Mouse (Mus musculus): ENCODE measurements around the gene Gnao1. TPM values are rescaled to one million over a fixed set of nuclear protein-coding genes. Genes with fewer than 3 reads are reported as not detected.

Gene Gnao1
- polyA plus RNA-seq, 1 experiment, result not detected

GRCm38 (mm10) chr8:93969626-93970340 lies 160.0 kb downstream of the Gnao1 start:
- Histone ChIP-seq H3K4me1 (ENCODE audit: control insufficient read depth, insufficient read depth, low read length) (peaks cover 6% of the 10 kb centered on the region), H3K4me3 (ENCODE audit: insufficient read depth, low read depth, low read length) (no peak overlapping the region), H3K27ac (ENCODE audit: insufficient read depth, low read depth, low read length) (no peak overlapping the region)
- 77% methylated on average over 7 of the region's 7 CpGs for WGBS
- no peak for TF ChIP-seq POLR2A (IDR thresholded peaks at IDR 0.05; ENCODE audit: insufficient read depth, low read depth, low read length)
- TF ChIP-seq CTCF (IDR thresholded peaks at IDR 0.05; ENCODE audit: insufficient read depth, low read depth, low read length), result no peak

- H3K4me3 ChIP-seq (ENCODE audit: insufficient read depth, low read depth, low read length), result no peak overlapping the region
- TF ChIP-seq CTCF (IDR thresholded peaks at IDR 0.05; ENCODE audit: insufficient read depth, low read depth, low read length), result no peak
- TF ChIP-seq POLR2A (IDR thresholded peaks at IDR 0.05; ENCODE audit: insufficient read depth, low read depth, low read length), result no peak
- peaks cover 6% of the 10 kb centered on the region for H3K4me1 ChIP-seq (ENCODE audit: control insufficient read depth, insufficient read depth, low read length)
- no peak overlapping the region for H3K27ac ChIP-seq (ENCODE audit: insufficient read depth, low read depth, low read length)
- WGBS, result 81% methylated on average over 10 of the region's 10 CpGs
Measured at GRCm38 (mm10) chr8:93971451-93971850, 161.7 kb downstream of the Gnao1 start.

GRCm38 (mm10) chr8:93972211-93972610 lies 162.4 kb downstream of the Gnao1 start:
- no peak for TF ChIP-seq POLR2A (IDR thresholded peaks at IDR 0.05; ENCODE audit: insufficient read depth, low read depth, low read length)
- no peak for TF ChIP-seq CTCF (IDR thresholded peaks at IDR 0.05; ENCODE audit: insufficient read depth, low read depth, low read length)
- 79% methylated on average over 5 of the region's 5 CpGs for WGBS
- H3K4me3 ChIP-seq (ENCODE audit: insufficient read depth, low read depth, low read length), result no peak overlapping the region
- peaks cover 6% of the 10 kb centered on the region for H3K4me1 ChIP-seq (ENCODE audit: control insufficient read depth, insufficient read depth, low read length)
- H3K27ac ChIP-seq (ENCODE audit: insufficient read depth, low read depth, low read length), result no peak overlapping the region

- Histone ChIP-seq H3K4me1 (ENCODE audit: control insufficient read depth, insufficient read depth, low read length) (peaks cover 6% of the 10 kb centered on the region), H3K4me3 (ENCODE audit: insufficient read depth, low read depth, low read length) (no peak overlapping the region), H3K27ac (ENCODE audit: insufficient read depth, low read depth, low read length) (no peak overlapping the region)
- 69% methylated on average over 14 of the region's 14 CpGs for WGBS
- no peak for TF ChIP-seq CTCF (IDR thresholded peaks at IDR 0.05; ENCODE audit: insufficient read depth, low read depth, low read length)
- TF ChIP-seq POLR2A (IDR thresholded peaks at IDR 0.05; ENCODE audit: insufficient read depth, low read depth, low read length), result no peak
Measured at GRCm38 (mm10) chr8:93972971-93973734, 163.4 kb downstream of the Gnao1 start.

GRCm38 (mm10) chr8:93973831-93974375 lies 164.1 kb downstream of the Gnao1 start:
- Histone ChIP-seq H3K4me3 (ENCODE audit: insufficient read depth, low read depth, low read length) (no peak overlapping the region), H3K27ac (ENCODE audit: insufficient read depth, low read depth, low read length) (no peak overlapping the region), H3K4me1 (ENCODE audit: control insufficient read depth, insufficient read depth, low read length) (peaks cover 6% of the 10 kb centered on the region)
- no peak for TF ChIP-seq CTCF (IDR thresholded peaks at IDR 0.05; ENCODE audit: insufficient read depth, low read depth, low read length)
- 87% methylated on average over 13 of the region's 13 CpGs for WGBS

GRCm38 (mm10) chr8:93974602-93975186 lies 164.9 kb downstream of the Gnao1 start:
- Histone ChIP-seq H3K27ac (ENCODE audit: insufficient read depth, low read depth, low read length) (no peak overlapping the region), H3K4me3 (ENCODE audit: insufficient read depth, low read depth, low read length) (no peak overlapping the region), H3K4me1 (ENCODE audit: control insufficient read depth, insufficient read depth, low read length) (peaks cover 6% of the 10 kb centered on the region)
- TF ChIP-seq CTCF (IDR thresholded peaks at IDR 0.05; ENCODE audit: insufficient read depth, low read depth, low read length), result no peak
- TF ChIP-seq POLR2A (IDR thresholded peaks at IDR 0.05; ENCODE audit: insufficient read depth, low read depth, low read length), result no peak
- WGBS, result 83% methylated on average over 11 of the region's 11 CpGs

- H3K4me1 ChIP-seq (ENCODE audit: control insufficient read depth, insufficient read depth, low read length), result peaks cover 6% of the 10 kb centered on the region
- TF ChIP-seq POLR2A (IDR thresholded peaks at IDR 0.05; ENCODE audit: insufficient read depth, low read depth, low read length), result no peak
- no peak for TF ChIP-seq CTCF (IDR thresholded peaks at IDR 0.05; ENCODE audit: insufficient read depth, low read depth, low read length)
- H3K4me3 ChIP-seq (ENCODE audit: insufficient read depth, low read depth, low read length), result no peak overlapping the region
- no peak overlapping the region for H3K27ac ChIP-seq (ENCODE audit: insufficient read depth, low read depth, low read length)
- 88% methylated on average over 2 of the region's 2 CpGs for WGBS
Measured at GRCm38 (mm10) chr8:93975358-93975757, 165.6 kb downstream of the Gnao1 start.

GRCm38 (mm10) chr8:93976446-93977211 lies 166.9 kb downstream of the Gnao1 start:
- no peak overlapping the region for H3K27ac ChIP-seq (ENCODE audit: insufficient read depth, low read depth, low read length)
- 94% methylated on average over 6 of the region's 6 CpGs for WGBS
- no peak for TF ChIP-seq POLR2A (IDR thresholded peaks at IDR 0.05; ENCODE audit: insufficient read depth, low read depth, low read length)
- TF ChIP-seq CTCF (IDR thresholded peaks at IDR 0.05; ENCODE audit: insufficient read depth, low read depth, low read length), result no peak
- peaks cover 11% of the 10 kb centered on the region for H3K4me1 ChIP-seq (ENCODE audit: control insufficient read depth, insufficient read depth, low read length)
- no peak overlapping the region for H3K4me3 ChIP-seq (ENCODE audit: insufficient read depth, low read depth, low read length)

Data from olfactory bulb, adult 2 months (tissue).